Mouse (Mus musculus) embryo, embryonic 10 days (tissue): ENCODE measurements at regions not wholly inside any gene's neighbourhood (a gene's known extent, or its start where the extent isn't known, plus 50 kb on each side); places are given as distances from the start of the nearest gene placed in this dataset.

Experiments
- DNase-seq: peaks from one replicate; pipeline ENCODE4 v3.0.0-alpha.2; 2015; ENCODE audit warnings: low spot score

DNA sequence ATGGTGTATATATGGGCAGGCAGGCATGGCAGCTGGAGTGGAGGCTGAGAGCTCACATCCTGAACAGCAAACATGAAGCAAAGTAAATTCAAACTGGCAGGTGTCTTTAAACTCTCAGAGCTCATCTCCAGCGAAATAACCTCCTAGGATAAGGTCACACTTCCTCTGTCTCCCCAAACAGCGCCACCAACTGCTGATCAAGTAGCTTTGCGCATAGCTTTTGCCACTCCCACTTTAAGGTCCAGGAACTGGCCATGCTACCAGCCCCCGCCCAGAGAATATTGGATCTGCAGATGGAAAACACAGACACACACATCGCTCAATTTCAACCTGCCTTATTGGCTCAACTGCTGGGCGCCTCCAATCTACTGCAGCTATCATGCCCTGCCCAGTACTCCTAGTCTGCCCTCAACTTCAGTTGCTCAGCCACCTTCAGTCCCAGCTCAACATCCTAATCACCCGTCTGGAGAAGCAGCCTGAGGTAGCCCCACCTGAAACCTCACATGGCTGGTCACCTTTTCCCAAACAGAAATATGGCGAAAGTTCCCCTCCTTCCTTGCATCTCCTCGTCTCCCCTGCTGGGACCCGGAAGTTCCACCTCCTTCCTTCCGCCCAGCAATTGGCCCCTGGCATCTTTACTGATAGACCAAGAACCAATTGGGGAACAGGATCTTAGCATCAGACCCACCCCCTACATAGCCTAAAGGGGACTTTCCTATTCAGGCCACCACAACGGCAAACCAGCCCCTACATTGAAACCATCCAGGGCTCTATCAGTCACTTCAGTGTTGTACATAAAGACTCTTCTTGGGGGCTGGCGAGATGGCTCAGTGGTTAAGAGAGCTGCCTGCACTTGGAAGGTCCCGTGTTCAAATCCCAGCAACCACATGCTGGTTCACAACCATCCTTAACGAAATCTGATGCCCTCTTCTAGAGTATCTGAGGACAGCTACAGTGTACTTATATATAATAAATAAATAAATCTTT lies 70.4 kb upstream of the Slc38a4 start:
- DNase-seq = no peak

DNA sequence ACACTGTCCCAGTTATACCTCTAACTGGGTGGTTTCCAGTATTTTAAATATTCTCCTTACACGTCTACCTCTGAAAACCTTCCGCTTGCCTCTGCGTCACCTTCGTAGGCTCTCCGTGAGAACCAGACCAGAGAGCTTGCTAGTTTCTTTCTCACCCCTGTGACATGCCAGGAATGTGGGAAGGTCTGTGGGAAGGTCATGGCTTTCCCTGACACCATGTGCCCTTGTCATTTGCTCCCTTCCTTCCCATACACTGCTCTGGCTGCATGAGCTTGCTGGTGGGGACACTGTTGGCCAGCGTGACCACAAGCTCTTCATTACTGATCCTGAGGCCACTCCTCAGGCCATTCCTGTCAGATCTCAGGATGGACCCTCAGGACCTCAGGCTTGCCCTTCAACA lies 66.5 kb upstream of the Slc38a4 start:
- DNase-seq = peak; percentile 28

DNA sequence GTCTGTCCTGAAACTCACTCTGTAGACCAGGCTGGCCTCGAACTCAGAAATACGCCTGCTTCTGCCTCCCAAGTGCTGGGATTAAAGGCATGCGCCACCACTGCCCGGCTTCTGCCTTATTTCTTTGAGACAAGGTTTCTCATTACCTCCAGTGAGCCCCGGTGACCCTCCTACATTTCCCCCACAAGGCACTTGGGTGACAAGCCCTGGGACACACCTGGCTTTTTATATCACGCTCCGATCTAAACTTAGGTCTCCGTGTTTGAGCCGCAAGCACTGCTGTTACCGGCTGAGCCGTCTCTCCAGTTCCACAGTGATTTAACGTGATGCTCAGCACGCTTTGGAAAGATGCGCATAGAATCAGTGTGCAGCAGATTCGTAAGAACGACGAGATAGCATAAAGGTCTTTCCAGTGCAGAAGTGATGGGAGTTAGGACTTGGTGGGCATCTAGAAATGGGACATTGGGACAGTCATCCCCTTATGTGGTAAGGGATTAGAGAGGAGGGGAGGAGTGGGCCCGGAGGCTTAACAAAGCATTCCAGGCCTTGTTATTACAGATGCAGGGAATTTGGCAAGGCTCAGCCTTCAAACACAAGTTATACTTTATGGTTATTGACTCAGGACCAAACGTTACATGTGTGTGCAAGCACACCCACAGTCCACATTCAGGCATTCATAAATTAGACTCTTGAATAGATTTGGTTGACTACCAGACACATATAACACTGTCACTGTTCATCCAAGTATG lies 56.9 kb upstream of the Slc38a4 start:
- no peak for DNase-seq

DNA sequence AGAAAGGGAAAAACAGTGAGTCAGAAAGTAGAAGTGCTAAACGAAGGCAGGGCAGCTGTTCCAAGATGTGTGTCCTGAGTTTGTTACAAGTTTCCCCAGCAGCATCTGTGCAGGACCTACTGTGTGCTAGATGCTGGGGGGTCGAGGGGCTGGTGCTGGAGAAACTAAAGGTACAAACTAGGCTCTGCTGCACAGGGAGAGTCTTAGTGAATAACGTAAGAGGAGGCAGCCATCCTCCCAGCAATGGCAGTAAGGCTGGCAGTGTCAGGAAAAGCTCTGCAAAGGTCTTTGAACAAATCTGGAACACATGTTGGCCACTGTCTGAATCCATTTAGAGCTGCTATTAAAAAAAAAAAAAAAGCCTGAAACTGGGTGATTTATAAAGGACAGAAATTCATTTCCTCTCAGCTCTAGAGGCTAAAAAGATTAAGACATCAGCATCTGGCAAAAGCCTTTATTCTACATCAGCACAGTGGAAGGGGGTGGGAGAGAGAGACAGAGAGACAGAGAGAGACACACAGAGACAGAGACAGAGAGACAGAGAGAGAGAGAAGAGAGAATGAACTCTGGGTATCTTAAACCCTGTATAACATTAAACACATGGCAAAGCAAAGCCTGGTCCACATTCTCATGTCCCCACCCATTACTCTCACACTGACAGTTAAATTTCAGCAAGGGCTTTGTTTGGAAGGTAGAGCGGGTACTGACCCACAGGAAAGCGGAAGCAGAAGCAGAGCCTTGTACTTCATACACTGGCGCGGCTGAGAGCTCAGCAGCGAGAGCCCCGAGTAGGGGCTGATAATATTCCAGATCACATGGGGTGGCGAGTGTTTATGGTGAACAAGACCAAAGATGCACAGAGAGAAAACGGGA lies 55.8 kb upstream of the Slc38a4 start:
- DNase-seq = peak; percentile 27

DNA sequence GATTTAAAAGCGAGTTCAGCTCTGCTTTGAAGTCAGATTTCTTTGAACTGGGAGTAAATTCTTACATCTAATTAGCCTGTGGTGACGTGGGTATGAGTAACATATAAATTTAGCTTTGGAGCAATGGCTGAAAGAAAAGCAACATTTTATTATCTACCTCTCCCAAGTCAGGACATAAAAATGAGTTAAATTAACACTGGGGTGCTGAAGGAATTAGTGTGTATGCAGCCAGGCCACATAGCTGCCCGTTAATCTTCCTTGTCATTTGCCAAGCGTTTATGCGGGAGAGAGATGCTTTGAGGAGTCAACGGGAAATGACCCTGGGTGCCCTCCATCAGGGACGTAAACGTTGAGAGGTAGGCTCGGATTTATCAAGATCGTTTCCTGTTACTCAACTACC lies 52.0 kb upstream of the Slc38a4 start:
- peak; percentile 64 for DNase-seq

DNA sequence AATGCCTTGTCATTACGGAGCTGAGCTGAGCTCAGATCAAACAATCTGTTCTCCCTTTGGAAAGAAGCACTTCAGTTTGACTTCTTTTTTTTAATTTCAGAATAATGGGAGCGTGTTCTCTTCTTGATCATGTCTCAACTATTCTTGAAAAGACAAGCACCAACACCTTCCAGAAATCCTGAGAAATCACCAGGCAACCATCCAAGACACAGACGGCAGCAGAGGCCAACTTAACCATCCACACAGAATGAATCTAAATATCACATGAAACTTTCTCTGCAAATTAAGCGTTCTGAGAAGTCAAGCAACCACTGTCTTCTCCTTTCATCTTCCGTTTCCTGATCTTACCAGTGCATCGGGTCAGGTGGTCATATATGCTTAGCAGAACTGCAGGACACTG lies 50.8 kb upstream of the Slc38a4 start:
- DNase-seq = no peak
